Mouse (Mus musculus): ENCODE results near the gene Luc7l. TPM values are rescaled to one million over a fixed set of nuclear protein-coding genes. Genes with fewer than 3 reads are reported as not detected.

Gene Luc7l
- total and polyA plus RNA-seq, 3 experiments: 58.4 to 59.2 TPM; not detected in 1

DNA sequence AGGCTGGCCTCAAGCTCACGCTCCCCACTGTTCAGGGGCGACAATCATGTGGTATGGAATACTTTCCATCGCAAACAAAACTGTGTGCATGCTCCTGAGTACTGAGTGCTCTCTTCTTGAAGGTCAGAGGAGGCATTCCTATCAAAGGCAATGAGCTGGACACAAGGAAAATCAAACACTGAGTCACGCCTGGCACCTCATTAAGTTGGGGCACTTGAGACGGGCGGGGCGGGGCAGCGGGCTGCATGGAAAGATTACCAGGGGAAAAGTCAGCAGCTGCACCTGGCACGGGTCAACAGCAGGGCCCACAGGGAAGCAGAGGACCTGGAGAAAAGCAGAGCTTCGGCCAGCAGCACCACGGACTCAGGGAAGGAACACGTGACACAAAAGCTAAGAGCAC lies 27.5 kb upstream of the Luc7l start:
- H3K4me3 ChIP-seq (ENCODE audit: control insufficient read depth in 1 of 2, insufficient read depth in 1 of 2, low read depth in 2 of 2, low read length in 2 of 2): no peak overlapping the region
- no peaks in the 10 kb centered on the region for H3K4me1 ChIP-seq (ENCODE audit: control insufficient read depth in 1 of 2, insufficient read depth in 2 of 2, low read length in 2 of 2)
- no peak overlapping the region for H3K9ac ChIP-seq (ENCODE audit: control insufficient read depth, low read depth, low read length, poor library complexity, severe bottlenecking)
- H3K27me3 ChIP-seq (ENCODE audit: control insufficient read depth in 1 of 2, insufficient read depth in 2 of 2, low read length in 2 of 2): peaks cover 5 to 9% of the 10 kb centered on the region in 2 experiments; a peak in 3 of 4 replicates
- TF ChIP-seq RAD21 (IDR thresholded peaks at IDR 0.05; ENCODE audit: low read depth, low read length): no peak
- no peak for TF ChIP-seq ZC3H11A (IDR thresholded peaks at IDR 0.05; ENCODE audit: low read depth, low read length)
- TF ChIP-seq USF2 (IDR thresholded peaks at IDR 0.05; ENCODE audit: borderline replicate concordance in 1 of 2, insufficient read depth in 1 of 2, low read depth in 1 of 2, low read length in 2 of 2): no peak
- no peak for TF ChIP-seq CHD2 (IDR thresholded peaks at IDR 0.05; ENCODE audit: low read length)
- no peak for TF ChIP-seq ZNF384 (IDR thresholded peaks at IDR 0.05; ENCODE audit: low read depth, low read length)
- no peak for TF ChIP-seq USF1 (IDR thresholded peaks at IDR 0.05; ENCODE audit: low read depth, low read length)
- TF ChIP-seq MXI1 (IDR thresholded peaks at IDR 0.05; ENCODE audit: low read depth, low read length): no peak
- TF ChIP-seq TBP (IDR thresholded peaks at IDR 0.05; ENCODE audit: low read depth, low read length): no peak
- no peak for TF ChIP-seq POLR2AphosphoS5 (IDR thresholded peaks at IDR 0.05; ENCODE audit: borderline replicate concordance, low read depth, low read length)
- no peak for TF ChIP-seq EP300 (IDR thresholded peaks at IDR 0.05; ENCODE audit: low read depth in 1 of 2, low read length in 2 of 2)
- TF ChIP-seq ELF1 (IDR thresholded peaks at IDR 0.05; ENCODE audit: low read depth, low read length): no peak
- TF ChIP-seq BHLHE40 (IDR thresholded peaks at IDR 0.05; ENCODE audit: borderline replicate concordance, low read depth, low read length): no peak
- TF ChIP-seq HCFC1 (IDR thresholded peaks at IDR 0.05; ENCODE audit: low read depth, low read length): no peak
- TF ChIP-seq UBTF (IDR thresholded peaks at IDR 0.05; ENCODE audit: borderline replicate concordance, insufficient read depth, low read depth, low read length): no peak
- TF ChIP-seq POLR2AphosphoS2 (IDR thresholded peaks at IDR 0.05; ENCODE audit: low read length): no peak
- no peaks in the 10 kb centered on the region for H3K9me3 ChIP-seq (replicated peaks; ENCODE audit: insufficient read depth, low read length)
- no peaks in the 10 kb centered on the region for H3K79me2 ChIP-seq (ENCODE audit: control insufficient read depth, insufficient read depth, low read length, poor library complexity)
- no peak for DNase-seq (ENCODE audit: low read depth, low spot score)
- H3K36me3 ChIP-seq (ENCODE audit: control insufficient read depth in 1 of 2, insufficient read depth in 2 of 2, low read length in 2 of 2): no peaks in the 10 kb centered on the region
- no peak overlapping the region for H3K27ac ChIP-seq (ENCODE audit: control insufficient read depth, low read depth, low read length)

GRCm38 (mm10) chr17:26229776-26230175 lies 22.9 kb upstream of the Luc7l start:
- no peak overlapping the region for H3K9ac ChIP-seq (ENCODE audit: control insufficient read depth, low read depth, low read length, poor library complexity, severe bottlenecking)
- no peak for DNase-seq (ENCODE audit: low read depth, low spot score)
- no peak overlapping the region for H3K4me3 ChIP-seq (ENCODE audit: control insufficient read depth in 1 of 2, insufficient read depth in 1 of 2, low read depth in 2 of 2, low read length in 2 of 2)
- H3K36me3 ChIP-seq (ENCODE audit: control insufficient read depth in 1 of 2, insufficient read depth in 2 of 2, low read length in 2 of 2): no peaks in the 10 kb centered on the region
- H3K27me3 ChIP-seq (ENCODE audit: control insufficient read depth in 1 of 2, insufficient read depth in 2 of 2, low read length in 2 of 2): peaks cover 2 to 3% of the 10 kb centered on the region in 2 experiments; a peak in 2 of 4 replicates
- no peaks in the 10 kb centered on the region for H3K9me3 ChIP-seq (replicated peaks; ENCODE audit: insufficient read depth, low read length)
- TF ChIP-seq ETS1 (IDR thresholded peaks at IDR 0.05; ENCODE audit: low read depth, low read length) (no peak), HCFC1 (IDR thresholded peaks at IDR 0.05; ENCODE audit: low read depth, low read length) (no peak), ZNF384 (IDR thresholded peaks at IDR 0.05; ENCODE audit: low read depth, low read length) (no peak), ZMIZ1 (IDR thresholded peaks at IDR 0.05; ENCODE audit: low read depth, low read length) (no peak)
- no peak overlapping the region for H3K27ac ChIP-seq (ENCODE audit: control insufficient read depth, low read depth, low read length)
- peaks cover 3% of the 10 kb centered on the region in 2 experiments; a peak in 3 of 4 replicates for H3K4me1 ChIP-seq (ENCODE audit: control insufficient read depth in 1 of 2, insufficient read depth in 2 of 2, low read length in 2 of 2)
- H3K79me2 ChIP-seq (ENCODE audit: control insufficient read depth, insufficient read depth, low read length, poor library complexity): no peaks in the 10 kb centered on the region

Measured in MEL (cell line).